Mouse (Mus musculus) CH12.LX (cell line): Measurements from ENCODE around the gene Myl9. TPM values are rescaled to one million over a fixed set of nuclear protein-coding genes. Genes with fewer than 3 reads are reported as not detected.
"Not testable (repeated sequence)": the region's sequence is repeated elsewhere in the genome, so short reads cannot be mapped to it uniquely, and the experiment has no call there.

Experiments
- DNase-seq: peaks from one replicate; pipeline ENCODE4 v3.0.0-alpha.2; 2013; ENCODE audit errors: extremely low read depth
- H3K27ac ChIP-seq: 2 replicates; pipeline ENCODE4 v1.5.1; 2012; ENCODE audit warnings: low read depth, mild to moderate bottlenecking, control low read depth, moderate library complexity; ENCODE audit not compliant: insufficient read depth
- H3K27me3 ChIP-seq: replicated peaks from 2 replicates; pipeline ENCODE3; 2012; ENCODE audit warnings: inconsistent platforms
- H3K36me3 ChIP-seq, 2 experiments: replicated peaks in 1 of 2; 2 replicates each; pipeline versions ENCODE3 to v1.6.1; 2012; ENCODE audit warnings: inconsistent platforms in 1 of 2, low read length in 1 of 2, mild to moderate bottlenecking in 1 of 2, mixed read lengths in 1 of 2, moderate library complexity in 1 of 2; ENCODE audit not compliant: control insufficient read depth in 1 of 2, insufficient read depth in 1 of 2
- H3K4me1 ChIP-seq, 2 experiments: 2 replicates each; pipeline ENCODE4 v1.6.1; 2012; ENCODE audit warnings: inconsistent platforms in 1 of 2, moderate library complexity in 1 of 2; ENCODE audit not compliant: insufficient read depth in 2 of 2, control insufficient read depth in 1 of 2
- H3K4me2 ChIP-seq: 2 replicates; pipeline ENCODE4 v1.6.1; 2012; ENCODE audit warnings: low read depth, mild to moderate bottlenecking, control low read depth; ENCODE audit not compliant: poor library complexity, insufficient read depth, severe bottlenecking
- H3K4me3 ChIP-seq, 3 experiments: fragments of 150-350 bp in 1 of 3; sonication (generic) in 1 of 3; replicated peaks in 1 of 3; 2 replicates each; pipeline versions ENCODE3 to v1.5.1; 2011 to 2012; ENCODE audit warnings: low read depth in 2 of 3, low read length in 2 of 3, mild to moderate bottlenecking in 2 of 3, moderate library complexity in 2 of 3, control low read depth in 1 of 3, improper control_type of control experiment in 1 of 3, inconsistent platforms in 1 of 3, mixed read lengths in 1 of 3; ENCODE audit not compliant: poor library complexity in 1 of 3
- H3K79me2 ChIP-seq: replicated peaks from 2 replicates; pipeline ENCODE4 v1.6.1; 2012; ENCODE audit warnings: mild to moderate bottlenecking, moderate library complexity; ENCODE audit not compliant: control insufficient read depth, poor library complexity, insufficient read depth, severe bottlenecking; ENCODE audit errors: extremely low read depth
- H3K9ac ChIP-seq: 2 replicates; pipeline ENCODE4 v1.6.1; 2012; ENCODE audit warnings: low read depth, mild to moderate bottlenecking, control low read depth, moderate library complexity; ENCODE audit not compliant: insufficient read depth
- H3K9me3 ChIP-seq: replicated peaks from 2 replicates; pipeline ENCODE3; 2012; ENCODE audit warnings: low read length, inconsistent platforms, mixed read lengths
- CHD1 ChIP-seq: IDR thresholded peaks from 2 replicates; pipeline ENCODE4 v1.6.1; 2012; ENCODE audit warnings: low read depth, low read length, improper control_type of control experiment, inconsistent platforms
- CHD2 ChIP-seq: IDR thresholded peaks from 2 replicates; pipeline ENCODE4 v1.6.1; 2011; ENCODE audit warnings: low read length, improper control_type of control experiment
- CTCF ChIP-seq, 2 experiments: IDR thresholded peaks in 1 of 2; conservative IDR thresholded peaks in 1 of 2; 2 replicates each; pipeline ENCODE4 v1.5.1; 2011 to 2012; ENCODE audit warnings: low read depth in 2 of 2, low read length in 2 of 2, improper control_type of control experiment in 1 of 2, inconsistent platforms in 1 of 2, mild to moderate bottlenecking in 1 of 2, moderate library complexity in 1 of 2
- ELF1 ChIP-seq: IDR thresholded peaks from 2 replicates; pipeline ENCODE4 v1.6.1; 2014; ENCODE audit warnings: low read depth, mild to moderate bottlenecking, inconsistent platforms, low read length, improper control_type of control experiment
- ETS1 ChIP-seq: conservative IDR thresholded peaks from 2 replicates; pipeline ENCODE4 v1.6.1; 2012; ENCODE audit warnings: low read depth, mild to moderate bottlenecking, inconsistent platforms, low read length, improper control_type of control experiment, moderate library complexity
- IRF4 ChIP-seq: IDR thresholded peaks from 2 replicates; pipeline ENCODE4 v1.6.1; 2014; ENCODE audit warnings: low read depth, mild to moderate bottlenecking, inconsistent platforms, low read length, improper control_type of control experiment
- KAT2A ChIP-seq: IDR thresholded peaks from 2 replicates; pipeline ENCODE4 v1.6.1; 2012; ENCODE audit warnings: low read length, improper control_type of control experiment, inconsistent platforms; ENCODE audit not compliant: insufficient replicate concordance
- MAFK ChIP-seq: IDR thresholded peaks from 2 replicates; pipeline ENCODE4 v1.6.1; 2011; ENCODE audit warnings: low read length, improper control_type of control experiment; ENCODE audit not compliant: insufficient replicate concordance
- MEF2A ChIP-seq: IDR thresholded peaks from 2 replicates; pipeline ENCODE4 v1.6.1; 2014; ENCODE audit warnings: low read depth, mild to moderate bottlenecking, inconsistent platforms, low read length, improper control_type of control experiment, borderline replicate concordance
- MXI1 ChIP-seq: IDR thresholded peaks from 2 replicates; pipeline ENCODE4 v1.6.1; 2011; ENCODE audit warnings: mild to moderate bottlenecking, low read depth, low read length, improper control_type of control experiment
- NELFE ChIP-seq: IDR thresholded peaks from 2 replicates; pipeline ENCODE4 v1.6.1; 2011; ENCODE audit warnings: low read depth, low read length, improper control_type of control experiment
- NRF1 ChIP-seq: IDR thresholded peaks from 2 replicates; pipeline ENCODE4 v1.6.1; 2014; ENCODE audit warnings: low read depth, mild to moderate bottlenecking, inconsistent platforms, low read length, improper control_type of control experiment, moderate library complexity
- POLR2A ChIP-seq: IDR thresholded peaks from 2 replicates; pipeline ENCODE4 v1.6.1; 2011; ENCODE audit warnings: low read depth, mild to moderate bottlenecking, improper control_type of control experiment, low read length
- POLR2AphosphoS2 ChIP-seq: IDR thresholded peaks from 2 replicates; pipeline ENCODE4 v1.6.1; 2011; ENCODE audit warnings: low read depth, low read length, improper control_type of control experiment
- SMC3 ChIP-seq: IDR thresholded peaks from 2 replicates; pipeline ENCODE4 v1.6.1; 2011; ENCODE audit warnings: low read depth, low read length, improper control_type of control experiment
- USF1 ChIP-seq: IDR thresholded peaks from 2 replicates; pipeline ENCODE4 v1.6.1; 2014; ENCODE audit warnings: low read depth, mild to moderate bottlenecking, inconsistent platforms, low read length, improper control_type of control experiment
- USF2 ChIP-seq: conservative IDR thresholded peaks from 2 replicates; pipeline ENCODE4 v1.6.1; 2011; ENCODE audit warnings: low read depth, low read length, improper control_type of control experiment
- ZC3H11A ChIP-seq: IDR thresholded peaks from 2 replicates; pipeline ENCODE4 v1.6.1; 2012; ENCODE audit warnings: low read depth, mild to moderate bottlenecking, inconsistent platforms, low read length, improper control_type of control experiment
- ZMIZ1 ChIP-seq: IDR thresholded peaks from 2 replicates; pipeline ENCODE4 v1.6.1; 2012; ENCODE audit warnings: low read depth, mild to moderate bottlenecking, inconsistent platforms, low read length, improper control_type of control experiment
- dilution Hi-C: fragments of 300-500 bp; cut with MboI; formaldehyde crosslinking; loops from 2 replicates; pipeline ENCODE4 v1.14.3; 2020; ENCODE audit warnings: low sequenced_read_pairs; ENCODE audit not compliant: extremely low pct_unique_long_range_greater_than_20kb, extremely low pct_ligation_motif_present
- in situ Hi-C: fragments of 300-500 bp; cut with MboI; formaldehyde crosslinking; loops from 3 replicates; pipeline ENCODE4 v1.14.3; 2019; ENCODE audit warnings: low sequenced_read_pairs, low pct_ligation_motif_present, low pct_unique_long_range_greater_than_20kb, mixed read lengths
- polyA plus RNA-seq: library from polyadenylated mRNA; unstranded; fragments of >175 nt; gene quantifications from 2 replicates; pipeline ENCODE4 v1.2.1, GENCODE M21; 2012; ENCODE audit warnings: low read depth; ENCODE audit not compliant: insufficient read length
- total RNA-seq, 2 experiments: library from RNA; depleted of rRNA; stranded (reverse); fragments of 300-350 nt in 1 of 2; fragments of >200 nt in 1 of 2; gene quantifications; 2 replicates each; pipeline ENCODE4 v1.2.3; 2012 to 2014

Gene Myl9
- total and polyA plus RNA-seq, 3 experiments = not detected

- DNase-seq = no peak
- Histone ChIP-seq H3K4me3 (no peak overlapping the region), H3K27ac (no peak overlapping the region), H3K27me3 (peaks cover 9% of the 10 kb centered on the region), H3K4me2 (no peak overlapping the region), H3K4me1 (peaks cover 2 to 4% of the 10 kb centered on the region in 2 experiments; a peak in 3 of 4 replicates), H3K79me2 (no peaks in the 10 kb centered on the region), H3K9me3 (no peaks in the 10 kb centered on the region), H3K9ac (no peak overlapping the region), H3K36me3 (no peaks in the 10 kb centered on the region)
- dilution Hi-C loops (no loop called here), in situ Hi-C loops (no loop called here)
- TF ChIP-seq POLR2A (no peak), NRF1 (no peak), KAT2A (no peak), ZMIZ1 (no peak), ETS1 (no peak), NELFE (no peak), ZC3H11A (no peak), CHD2 (no peak), USF2 (no peak), MAFK (no peak), ELF1 (no peak), MXI1 (no peak), POLR2AphosphoS2 (no peak), SMC3 (no peak), IRF4 (no peak), USF1 (no peak), CHD1 (no peak), MEF2A (no peak)
Observed at GRCm38 (mm10) chr2:156816116-156816515, 40.9 kb downstream of the Myl9 start.

GRCm38 (mm10) chr2:156825128-156825527, 49.9 kb downstream of the Myl9 start:
- H3K36me3 ChIP-seq, dilution Hi-C loops, H3K79me2 ChIP-seq, in situ Hi-C loops, DNase-seq, H3K4me1 ChIP-seq, H3K9me3 ChIP-seq, H3K9ac ChIP-seq, H3K4me3 ChIP-seq, H3K27me3 ChIP-seq, H3K4me2 ChIP-seq, H3K27ac ChIP-seq: not testable (repeated sequence)
- 0 out of 4 replicates have a peak, but pooled peaks of 1 of the 2 experiments have one; percentile 3 for TF ChIP-seq CTCF (conservative IDR thresholded peaks at IDR 0.05 in 1 of 2, IDR thresholded peaks at IDR 0.05 in 1 of 2; ENCODE audit: low read depth in 2 of 2, low read length in 2 of 2)

Other genes with a start within 250 kb of the Myl9 start
- gene Aar2, start 227.8 kb upstream of the Myl9 start, total RNA-seq (2012; rRNA removed) = 18.4 and 21.6 TPM in 2 replicates
- 23.1 and 23.8 TPM in 2 replicates for gene Aar2, start 227.8 kb upstream of the Myl9 start, total RNA-seq (2014; rRNA removed)
- gene Aar2, start 227.8 kb upstream of the Myl9 start, polyA plus RNA-seq = 22.3 and 26.1 TPM in 2 replicates
- 9.6 and 12.4 TPM in 2 replicates for gene Dlgap4, start 161.7 kb upstream of the Myl9 start, total RNA-seq (2012; rRNA removed)
- 11.6 and 12.7 TPM in 2 replicates for gene Dlgap4, start 161.7 kb upstream of the Myl9 start, total RNA-seq (2014; rRNA removed)
- 34.1 and 38.5 TPM in 2 replicates for gene Dlgap4, start 161.7 kb upstream of the Myl9 start, polyA plus RNA-seq
- 10.4 and 12.2 TPM in 2 replicates for gene Tgif2, start 64.6 kb downstream of the Myl9 start, total RNA-seq (2012; rRNA removed)
- 10.3 TPM in 2 replicates for gene Tgif2, start 64.6 kb downstream of the Myl9 start, total RNA-seq (2014; rRNA removed)
- 11.1 and 11.3 TPM in 2 replicates for gene Tgif2, start 64.6 kb downstream of the Myl9 start, polyA plus RNA-seq
- 0.63 and 0.72 TPM in 2 replicates for gene 4930518I15Rik, start 82.5 kb downstream of the Myl9 start, total RNA-seq (2012; rRNA removed)
- gene 4930518I15Rik, start 82.5 kb downstream of the Myl9 start, total RNA-seq (2014; rRNA removed) = 0.35 and 0.51 TPM in 2 replicates
- gene 4930518I15Rik, start 82.5 kb downstream of the Myl9 start, polyA plus RNA-seq = 0.30 and 0.81 TPM in 2 replicates
- gene Rab5if, start 87.7 kb downstream of the Myl9 start, total RNA-seq (2012; rRNA removed) = 111 and 146 TPM in 2 replicates
- gene Rab5if, start 87.7 kb downstream of the Myl9 start, total RNA-seq (2014; rRNA removed) = 182 and 186 TPM in 2 replicates
- gene Rab5if, start 87.7 kb downstream of the Myl9 start, polyA plus RNA-seq = 174 and 205 TPM in 2 replicates
- 3.2 and 3.8 TPM in 2 replicates for gene Sla2, start 111.8 kb downstream of the Myl9 start, total RNA-seq (2012; rRNA removed)
- 0.49 and 1.1 TPM in 2 replicates for gene Sla2, start 111.8 kb downstream of the Myl9 start, total RNA-seq (2014; rRNA removed)
- gene Sla2, start 111.8 kb downstream of the Myl9 start, polyA plus RNA-seq = 1.4 and 1.9 TPM in 2 replicates
- gene Ndrg3, start 216.6 kb downstream of the Myl9 start, total RNA-seq (2012; rRNA removed) = 20.9 and 21.8 TPM in 2 replicates
- gene Ndrg3, start 216.6 kb downstream of the Myl9 start, total RNA-seq (2014; rRNA removed) = 12.9 and 16.6 TPM in 2 replicates
- 27.5 and 34.3 TPM in 2 replicates for gene Ndrg3, start 216.6 kb downstream of the Myl9 start, polyA plus RNA-seq
- gene Dsn1, start 231.7 kb downstream of the Myl9 start, total RNA-seq (2012; rRNA removed) = 23.2 and 23.4 TPM in 2 replicates
- gene Dsn1, start 231.7 kb downstream of the Myl9 start, total RNA-seq (2014; rRNA removed) = 34.3 and 38.0 TPM in 2 replicates
- 25.6 and 26.5 TPM in 2 replicates for gene Dsn1, start 231.7 kb downstream of the Myl9 start, polyA plus RNA-seq